Mouse (Mus musculus) bone marrow macrophage, adult 2 months (primary cell): ENCODE measurements at regions not wholly inside any gene's neighbourhood (a gene's known extent, or its start where the extent isn't known, plus 50 kb on each side); places are given as distances from the start of the nearest gene placed in this dataset.

Experiments used
- CTCF ChIP-seq: IDR thresholded peaks from 2 replicates; pipeline ENCODE4 v1.5.1; 2012; ENCODE audit warnings: low read depth, mild to moderate bottlenecking, low read length, moderate library complexity
- POLR2A ChIP-seq: IDR thresholded peaks from 2 replicates; pipeline ENCODE4 v1.6.1; 2012; ENCODE audit warnings: mild to moderate bottlenecking, low read depth, low read length, borderline replicate concordance

GRCm38 (mm10) chr8:117873611-117874010 lies 71.9 kb upstream of the Mphosph6 start:
- TF ChIP-seq CTCF (no peak), POLR2A (no peak)
